Mouse (Mus musculus): Measurements from ENCODE around the gene Pou2f1. TPM values are rescaled to one million over a fixed set of nuclear protein-coding genes. Genes with fewer than 3 reads are reported as not detected.

The Pou2f1 gene
- polyA plus RNA-seq, 1 experiment: 47.7 TPM

- Histone ChIP-seq H3K27ac (ENCODE audit: insufficient read depth, low read length) (no peak overlapping the region), H3K4me3 (ENCODE audit: low read depth, low read length) (no peak overlapping the region), H3K4me1 (ENCODE audit: control insufficient read depth, insufficient read depth, low read length) (peaks cover 2% of the 10 kb centered on the region), H3K9me3 (replicated peaks; ENCODE audit: control insufficient read depth, insufficient read depth, low read length, poor library complexity, severe bottlenecking) (no peaks in the 10 kb centered on the region), H3K9ac (ENCODE audit: low read depth, poor library complexity, severe bottlenecking) (no peak overlapping the region), H3K36me3 (ENCODE audit: control insufficient read depth, insufficient read depth, low read length, poor library complexity, severe bottlenecking) (no peaks in the 10 kb centered on the region; the same call in 1 of the 2 replicates), H3K27me3 (ENCODE audit: control insufficient read depth, insufficient read depth, low read length, poor library complexity, severe bottlenecking) (no peaks in the 10 kb centered on the region)
- no peak for TF ChIP-seq EP300 (IDR thresholded peaks at IDR 0.05; ENCODE audit: insufficient read depth, low read depth, low read length)
- TF ChIP-seq CTCF (IDR thresholded peaks at IDR 0.05; ENCODE audit: low read depth, low read length): no peak
- no peak for TF ChIP-seq POLR2A (IDR thresholded peaks at IDR 0.05; ENCODE audit: insufficient read depth, low read length)
These were observed 137.3 kb downstream of the Pou2f1 start for GRCm38 (mm10) chr1:165864864-165865795.

- H3K4me1 ChIP-seq (ENCODE audit: control insufficient read depth, insufficient read depth, low read length): peaks cover 2% of the 10 kb centered on the region
- no peaks in the 10 kb centered on the region for H3K9me3 ChIP-seq (replicated peaks; ENCODE audit: control insufficient read depth, insufficient read depth, low read length, poor library complexity, severe bottlenecking)
- no peak overlapping the region for H3K4me3 ChIP-seq (ENCODE audit: low read depth, low read length)
- no peak overlapping the region for H3K9ac ChIP-seq (ENCODE audit: low read depth, poor library complexity, severe bottlenecking)
- no peaks in the 10 kb centered on the region for H3K36me3 ChIP-seq (ENCODE audit: control insufficient read depth, insufficient read depth, low read length, poor library complexity, severe bottlenecking)
- no peak overlapping the region for H3K27ac ChIP-seq (ENCODE audit: insufficient read depth, low read length)
- H3K27me3 ChIP-seq (ENCODE audit: control insufficient read depth, insufficient read depth, low read length, poor library complexity, severe bottlenecking): no peaks in the 10 kb centered on the region
- TF ChIP-seq EP300 (IDR thresholded peaks at IDR 0.05; ENCODE audit: insufficient read depth, low read depth, low read length) (no peak), CTCF (IDR thresholded peaks at IDR 0.05; ENCODE audit: low read depth, low read length) (no peak), POLR2A (IDR thresholded peaks at IDR 0.05; ENCODE audit: insufficient read depth, low read length) (no peak)
These were observed 140.4 kb downstream of the Pou2f1 start for GRCm38 (mm10) chr1:165862059-165862458.

GRCm38 (mm10) chr1:165861235-165861609 is 141.3 kb downstream of the Pou2f1 start:
- Histone ChIP-seq H3K9me3 (replicated peaks; ENCODE audit: control insufficient read depth, insufficient read depth, low read length, poor library complexity, severe bottlenecking) (no peaks in the 10 kb centered on the region), H3K36me3 (ENCODE audit: control insufficient read depth, insufficient read depth, low read length, poor library complexity, severe bottlenecking) (no peaks in the 10 kb centered on the region), H3K9ac (ENCODE audit: low read depth, poor library complexity, severe bottlenecking) (no peak overlapping the region), H3K4me3 (ENCODE audit: low read depth, low read length) (no peak overlapping the region), H3K27me3 (ENCODE audit: control insufficient read depth, insufficient read depth, low read length, poor library complexity, severe bottlenecking) (no peaks in the 10 kb centered on the region), H3K27ac (ENCODE audit: insufficient read depth, low read length) (no peak overlapping the region), H3K4me1 (ENCODE audit: control insufficient read depth, insufficient read depth, low read length) (peaks cover 2% of the 10 kb centered on the region)
- no peak for TF ChIP-seq CTCF (IDR thresholded peaks at IDR 0.05; ENCODE audit: low read depth, low read length)
- no peak for TF ChIP-seq POLR2A (IDR thresholded peaks at IDR 0.05; ENCODE audit: insufficient read depth, low read length)
- TF ChIP-seq EP300 (IDR thresholded peaks at IDR 0.05; ENCODE audit: insufficient read depth, low read depth, low read length): no peak

GRCm38 (mm10) chr1:165860373-165861234 is 141.9 kb downstream of the Pou2f1 start:
- H3K9ac ChIP-seq (ENCODE audit: low read depth, poor library complexity, severe bottlenecking): no peak overlapping the region
- H3K27ac ChIP-seq (ENCODE audit: insufficient read depth, low read length): no peak overlapping the region
- TF ChIP-seq POLR2A (IDR thresholded peaks at IDR 0.05; ENCODE audit: insufficient read depth, low read length): no peak
- no peak for TF ChIP-seq EP300 (IDR thresholded peaks at IDR 0.05; ENCODE audit: insufficient read depth, low read depth, low read length)
- TF ChIP-seq CTCF (IDR thresholded peaks at IDR 0.05; ENCODE audit: low read depth, low read length): no peak

GRCm38 (mm10) chr1:165858356-165858755 is 144.1 kb downstream of the Pou2f1 start:
- no peaks in the 10 kb centered on the region for H3K27me3 ChIP-seq (ENCODE audit: control insufficient read depth, insufficient read depth, low read length, poor library complexity, severe bottlenecking)
- H3K4me3 ChIP-seq (ENCODE audit: low read depth, low read length): no peak overlapping the region
- H3K9me3 ChIP-seq (replicated peaks; ENCODE audit: control insufficient read depth, insufficient read depth, low read length, poor library complexity, severe bottlenecking): no peaks in the 10 kb centered on the region
- H3K36me3 ChIP-seq (ENCODE audit: control insufficient read depth, insufficient read depth, low read length, poor library complexity, severe bottlenecking): no peaks in the 10 kb centered on the region
- H3K9ac ChIP-seq (ENCODE audit: low read depth, poor library complexity, severe bottlenecking): no peak overlapping the region
- peak; percentile 15 for TF ChIP-seq CTCF (IDR thresholded peaks at IDR 0.05; ENCODE audit: low read depth, low read length)
- TF ChIP-seq EP300 (IDR thresholded peaks at IDR 0.05; ENCODE audit: insufficient read depth, low read depth, low read length): no peak
- H3K4me1 ChIP-seq (ENCODE audit: control insufficient read depth, insufficient read depth, low read length): peaks cover 2% of the 10 kb centered on the region
- H3K27ac ChIP-seq (ENCODE audit: insufficient read depth, low read length): no peak overlapping the region

More at GRCm38 (mm10) chr1:165860373-165861234, 141.9 kb downstream of the Pou2f1 start:
- Histone ChIP-seq H3K27me3 (ENCODE audit: control insufficient read depth, insufficient read depth, low read length, poor library complexity, severe bottlenecking) (no peaks in the 10 kb centered on the region), H3K4me1 (ENCODE audit: control insufficient read depth, insufficient read depth, low read length) (peaks cover 2% of the 10 kb centered on the region), H3K4me3 (ENCODE audit: low read depth, low read length) (no peak overlapping the region), H3K9me3 (replicated peaks; ENCODE audit: control insufficient read depth, insufficient read depth, low read length, poor library complexity, severe bottlenecking) (no peaks in the 10 kb centered on the region), H3K36me3 (ENCODE audit: control insufficient read depth, insufficient read depth, low read length, poor library complexity, severe bottlenecking) (no peaks in the 10 kb centered on the region)
